Mouse (Mus musculus): ENCODE results near the gene Stim2. TPM values are rescaled to one million over a fixed set of nuclear protein-coding genes. Genes with fewer than 3 reads are reported as not detected.

Stim2 gene
- total RNA-seq, 2 experiments from 2014 or later = 35.7 to 49.3 TPM

Other genes with a start within 250 kb of the Stim2 start
- 10 to 100 TPM; 19.7 to 26.2 TPM for gene Tbc1d19, start 188.9 kb upstream of the Stim2 start, total RNA-seq (2021)